Mouse (Mus musculus) forebrain, postnatal 0 days (tissue): ENCODE measurements around the gene Efcab12. TPM values are rescaled to one million over a fixed set of nuclear protein-coding genes. Genes with fewer than 3 reads are reported as not detected.
A peak's percentile ranks its signal among the peaks of the same experiment; 100 is the strongest.

ENCODE experiments used
- ATAC-seq: fragments of 200-750 bp; cut with Nextera tagmentation; 2 replicates; pipeline ENCODE4 v1.8.0; 2017; ENCODE audit warnings: mild to moderate bottlenecking, moderate library complexity
- DNase-seq: peaks from one replicate; pipeline ENCODE4 v3.0.0-alpha.2; 2015
- H3K27ac ChIP-seq: fragments of 300-500 bp; sonication (generic); 2 replicates; pipeline ENCODE4 v1.5.1; 2014; ENCODE audit warnings: low read depth, mild to moderate bottlenecking, antibody characterized with exemption, low read length, moderate library complexity, mixed read lengths
- H3K27me3 ChIP-seq: fragments of 300-500 bp; sonication (generic); 2 replicates; pipeline ENCODE4 v1.6.1; 2014; ENCODE audit warnings: mild to moderate bottlenecking, low read length, mixed read lengths; ENCODE audit not compliant: insufficient read depth
- H3K36me3 ChIP-seq: fragments of 300-500 bp; sonication (generic); 2 replicates; pipeline ENCODE4 v1.6.1; 2014; ENCODE audit warnings: mild to moderate bottlenecking, moderate library complexity; ENCODE audit not compliant: insufficient read depth
- H3K4me1 ChIP-seq: fragments of 300-500 bp; sonication (generic); 2 replicates; pipeline ENCODE4 v1.6.1; 2014; ENCODE audit warnings: antibody characterized with exemption; ENCODE audit not compliant: insufficient read depth
- H3K4me2 ChIP-seq: fragments of 300-500 bp; sonication (generic); 2 replicates; pipeline ENCODE4 v1.6.1; 2014; ENCODE audit warnings: low read depth, mild to moderate bottlenecking, moderate library complexity
- H3K4me3 ChIP-seq: fragments of 300-500 bp; sonication (generic); 2 replicates; pipeline ENCODE4 v1.5.1; 2014; ENCODE audit warnings: low read depth, low read length, mixed read lengths
- H3K9ac ChIP-seq: fragments of 300-500 bp; sonication (generic); 2 replicates; pipeline ENCODE4 v1.6.1; 2014; ENCODE audit warnings: mild to moderate bottlenecking
- H3K9me3 ChIP-seq: fragments of 300-500 bp; sonication (generic); 2 replicates; pipeline ENCODE4 v1.6.1; 2016; ENCODE audit warnings: low read length
- CTCF ChIP-seq: sonication (generic); IDR thresholded peaks from 2 replicates; pipeline ENCODE4 v1.5.1; 2016; ENCODE audit warnings: antibody characterized with exemption, control low read depth, low read depth
- WGBS: fragments of 180-500 bp; shearing (Covaris S2); extraction: QIAGEN DNeasy Blood & Tissue Kit; methylation state at CpG from one replicate; pipeline ENCODE4 v1.1.7; 2014; 5-methylcytosine and 5-hydroxymethylcytosine counted together
- polyA plus RNA-seq: library from polyadenylated mRNA; unstranded; fragments of >200 nt; fragmentation: Nextera tagmentation; extraction: Ambion mirVana; gene quantifications from 2 replicates; pipeline ENCODE4 v1.2.1, GENCODE M21; 2015
- total RNA-seq: library from RNA; depleted of rRNA; stranded (reverse); fragments of >200 nt; gene quantifications from 2 replicates; pipeline ENCODE4 v1.2.3, GENCODE M21; 2014

The Efcab12 gene
- total and polyA plus RNA-seq, 2 experiments from 2014 or later: 1.7 to 4.4 TPM

DNA sequence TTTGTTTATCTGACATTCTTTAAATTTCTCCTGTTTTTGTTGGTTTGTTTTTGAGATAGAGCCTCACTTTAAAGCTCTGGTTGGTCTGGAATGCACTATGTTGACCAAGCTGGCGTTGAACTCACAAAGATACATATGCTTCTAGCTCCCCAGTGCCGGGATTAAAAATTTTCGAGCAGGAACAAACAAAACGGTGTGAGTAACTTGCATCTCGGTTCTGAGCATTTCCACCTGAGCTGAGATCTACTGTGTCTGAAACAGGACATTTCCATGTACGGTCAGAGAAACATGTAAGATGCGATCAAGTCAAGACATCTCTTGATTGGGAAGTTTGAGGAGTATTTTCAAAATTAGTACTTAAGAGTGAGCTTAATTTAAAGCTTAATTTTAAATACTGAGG, 15.8 kb upstream of the Efcab12 start:
- Histone ChIP-seq H3K4me2 (peak overlapping the region; percentile 53), H3K27me3 (no peaks in the 10 kb centered on the region), H3K9ac (peak overlapping the region; percentile 57), H3K4me3 (peak overlapping the region; percentile 62), H3K4me1 (peaks cover 10% of the 10 kb centered on the region; the same call in 1 of the 2 replicates), H3K9me3 (no peaks in the 10 kb centered on the region), H3K36me3 (peaks cover 6% of the 10 kb centered on the region; the same call in 1 of the 2 replicates), H3K27ac (peak overlapping the region; percentile 89)
- DNase-seq: no peak
- no peak for ATAC-seq
- 34% methylated on average over 7 of the region's 7 CpGs for WGBS
- TF ChIP-seq CTCF: no peak

- peak within 1 kb of the TSS; percentile 57 for H3K9ac ChIP-seq
- peak within 1 kb of the TSS; percentile 79 for H3K4me2 ChIP-seq
- H3K4me1 ChIP-seq: peaks cover 10% of the 10 kb centered on the region; the same call in 1 of the 2 replicates
- peak within 1 kb of the TSS; percentile 62 for H3K4me3 ChIP-seq
- under 1% methylated on average over 51 of the region's 51 CpGs for WGBS
- H3K9me3 ChIP-seq: no peaks in the 10 kb centered on the region
- DNase-seq: peak; percentile 100
- peaks cover 9% of the 10 kb centered on the region; the same call in 1 of the 2 replicates for H3K36me3 ChIP-seq
- TF ChIP-seq CTCF: peak; percentile 53
- peak within 1 kb of the TSS; percentile 89 for H3K27ac ChIP-seq
- peak; percentile 99 for ATAC-seq
- H3K27me3 ChIP-seq: no peaks in the 10 kb centered on the region
Observed at GRCm38 (mm10) chr6:115853091-115853813, 15.0 kb upstream of the Efcab12 start, which contains the start of the genes Mbd4 and Ift122. Gene Mbd4, minus strand, starts transcription at chr6:115853371. Gene Ift122, plus strand, starts transcription at chr6:115853470.

GRCm38 (mm10) chr6:115852446-115853090, 14.4 kb upstream of the Efcab12 start:
- H3K27ac ChIP-seq: peak overlapping the region; percentile 82
- DNase-seq (no peak), ATAC-seq (no peak)
- no peaks in the 10 kb centered on the region for H3K27me3 ChIP-seq
- TF ChIP-seq CTCF: no peak
- peaks cover 10% of the 10 kb centered on the region; the same call in 1 of the 2 replicates for H3K4me1 ChIP-seq
- no peaks in the 10 kb centered on the region for H3K9me3 ChIP-seq
- H3K9ac ChIP-seq: peak overlapping the region; percentile 56
- peak overlapping the region; percentile 62 for H3K4me3 ChIP-seq
- H3K36me3 ChIP-seq: peaks cover 9% of the 10 kb centered on the region; the same call in 1 of the 2 replicates
- WGBS: 5% methylated on average over 20 of the region's 20 CpGs
- H3K4me2 ChIP-seq: peak overlapping the region; percentile 79

DNA sequence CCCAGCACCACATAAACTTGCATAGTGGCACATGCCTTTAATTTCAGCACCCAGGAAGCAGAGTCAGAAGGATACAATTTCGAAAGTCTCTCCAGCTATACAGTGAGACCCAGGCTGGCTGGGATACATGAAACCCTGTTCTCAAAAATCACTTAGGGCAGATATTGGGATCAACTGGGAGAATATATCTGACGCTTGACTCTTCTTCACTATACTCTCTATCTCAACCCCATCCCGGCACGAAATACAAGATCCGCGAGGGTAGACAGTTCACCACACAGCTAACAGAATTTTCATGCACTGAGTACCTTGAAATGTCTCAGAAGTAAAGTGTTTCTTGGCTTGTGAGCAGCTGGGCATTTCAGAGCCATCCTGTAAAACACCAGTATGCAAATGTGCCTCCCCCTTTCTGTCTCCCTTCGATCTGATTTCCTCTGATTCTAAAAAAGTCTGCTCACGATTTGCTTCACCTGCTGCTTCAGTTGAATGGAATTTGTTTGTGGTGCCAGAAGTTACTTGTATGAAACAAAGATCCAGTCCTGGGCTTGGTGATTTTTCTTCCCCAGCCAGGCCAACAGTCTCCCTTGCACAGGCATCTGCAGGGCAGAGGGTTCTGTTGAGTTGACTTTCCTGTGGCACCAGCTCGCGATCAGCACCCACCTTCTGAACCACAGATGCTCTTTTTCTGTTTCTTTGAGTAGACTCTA, 10.5 kb upstream of the Efcab12 start:
- no peak for DNase-seq
- Histone ChIP-seq H3K27me3 (no peaks in the 10 kb centered on the region), H3K4me2 (no peak overlapping the region; the same call in 1 of the 2 replicates), H3K36me3 (peaks cover 17% of the 10 kb centered on the region), H3K4me1 (peaks cover 10% of the 10 kb centered on the region; the same call in 1 of the 2 replicates), H3K9me3 (no peaks in the 10 kb centered on the region), H3K4me3 (no peak overlapping the region), H3K27ac (0 out of 2 replicates have a peak overlapping the region, but pooled peaks have one; percentile 29), H3K9ac (no peak overlapping the region)
- no peak for ATAC-seq
- TF ChIP-seq CTCF: no peak
- 90% methylated on average over 10 of the region's 10 CpGs for WGBS

- Histone ChIP-seq H3K9ac (no peak overlapping the region), H3K4me2 (no peak overlapping the region), H3K36me3 (peaks cover 19% of the 10 kb centered on the region), H3K4me3 (no peak overlapping the region), H3K27ac (peak overlapping the region; percentile 47; the same call in 1 of the 2 replicates), H3K27me3 (no peaks in the 10 kb centered on the region), H3K9me3 (no peaks in the 10 kb centered on the region), H3K4me1 (0 out of 2 replicates have a peak, but pooled peaks cover under 1% of the 10 kb centered on the region)
- TF ChIP-seq CTCF: peak; percentile 75
- DNase-seq (peak; percentile 64), ATAC-seq (peak; percentile 72)
- WGBS: 40% methylated on average over 8 of the region's 8 CpGs
Observed at GRCm38 (mm10) chr6:115846640-115847411, 8.6 kb upstream of the Efcab12 start.

- H3K9me3 ChIP-seq: no peaks in the 10 kb centered on the region
- 93% methylated on average over 4 of the region's 4 CpGs for WGBS
- no peaks in the 10 kb centered on the region for H3K27me3 ChIP-seq
- no peak for ATAC-seq
- DNase-seq: no peak
- no peaks in the 10 kb centered on the region for H3K4me1 ChIP-seq
- H3K4me3 ChIP-seq: no peak overlapping the region
- no peak overlapping the region for H3K27ac ChIP-seq
- H3K4me2 ChIP-seq: no peak overlapping the region
- no peak for TF ChIP-seq CTCF
- H3K36me3 ChIP-seq: peaks cover 20% of the 10 kb centered on the region
- H3K9ac ChIP-seq: no peak overlapping the region
Observed at GRCm38 (mm10) chr6:115845006-115845405, 6.8 kb upstream of the Efcab12 start.
